Mouse (Mus musculus) embryonic fibroblast, embryonic 13.5 days (primary cell): ENCODE data around the gene Cxcl14.

ENCODE experiments used
- CTCF ChIP-seq: IDR thresholded peaks from 2 replicates; pipeline ENCODE4 v1.5.1; 2011; ENCODE audit warnings: mild to moderate bottlenecking, control low read depth, low read length, moderate library complexity, borderline replicate concordance; ENCODE audit not compliant: insufficient read depth
- POLR2A ChIP-seq: IDR thresholded peaks from 2 replicates; pipeline ENCODE4 v1.6.1; 2011; ENCODE audit warnings: low read depth, mild to moderate bottlenecking, control low read depth, low read length, moderate library complexity

DNA sequence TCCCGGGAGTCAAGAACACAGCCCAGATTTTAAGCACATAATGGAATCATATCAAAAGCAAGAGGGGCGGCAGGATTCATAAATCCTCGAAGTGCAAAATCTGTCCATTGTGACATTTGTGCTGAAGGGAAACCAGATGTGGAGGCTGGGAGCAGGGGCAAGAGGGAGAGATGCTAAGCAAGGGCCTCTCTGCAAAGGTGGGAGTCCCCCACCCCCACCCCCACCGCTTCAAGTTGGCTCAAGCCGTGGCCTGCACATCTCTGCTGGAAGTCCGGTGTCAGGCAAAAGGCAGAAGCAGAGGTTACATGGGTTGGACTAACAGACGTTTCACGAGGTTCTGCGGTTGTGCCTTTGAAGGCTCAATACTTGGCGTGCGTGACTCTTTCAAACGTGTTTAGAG is 8.7 kb upstream of the Cxcl14 start:
- TF ChIP-seq CTCF, result no peak
- TF ChIP-seq POLR2A, result no peak
